Mouse (Mus musculus) spleen, postnatal 10 days (tissue): ENCODE data around the gene Lrrc8d.

Source experiments
- DNase-seq, 2 experiments: peaks; one replicate each; pipeline ENCODE4 v3.0.0; 2021 to 2022; ENCODE audit warnings: low spot score in 2 of 2

The Lrrc8d gene

GRCm38 (mm10) chr5:105764369-105764768, 64.6 kb downstream of the Lrrc8d start:
- no peak for DNase-seq

- DNase-seq: no peak
Observed at GRCm38 (mm10) chr5:105765386-105765785, 65.6 kb downstream of the Lrrc8d start.

- DNase-seq: no peak
Observed at GRCm38 (mm10) chr5:105776368-105776767, 76.6 kb downstream of the Lrrc8d start.

DNA sequence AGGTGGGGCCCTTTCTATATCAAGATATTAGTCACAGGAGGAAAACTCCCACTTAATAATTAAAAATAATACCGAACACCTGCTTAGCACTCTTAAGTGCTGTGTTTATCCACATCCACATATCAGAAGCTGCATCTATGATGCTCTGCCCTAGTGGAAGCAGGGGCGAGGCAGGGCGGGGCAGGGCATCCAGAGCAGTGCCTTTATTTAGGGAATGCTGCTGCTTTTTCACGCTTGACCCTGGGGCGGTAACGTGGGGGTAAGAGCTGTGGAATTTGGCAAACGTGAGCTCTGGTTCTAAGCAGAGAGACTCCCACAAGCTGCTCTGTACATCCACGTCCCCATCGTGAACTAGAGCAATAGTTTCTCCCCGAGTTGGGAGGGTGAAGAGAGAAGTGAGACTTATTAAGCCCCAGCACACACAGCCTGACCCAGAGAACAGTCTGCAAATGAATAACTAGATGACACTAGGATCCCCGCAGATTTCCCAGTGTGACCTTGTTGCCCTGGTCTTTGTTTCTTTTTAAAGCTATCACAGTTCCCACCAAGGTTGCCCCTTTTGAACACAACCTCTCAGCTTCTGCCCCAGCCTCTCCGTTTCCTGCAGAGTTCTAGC, 77.3 kb downstream of the Lrrc8d start:
- DNase-seq: no peak

GRCm38 (mm10) chr5:105777645-105778044, 77.9 kb downstream of the Lrrc8d start:
- DNase-seq: no peak

DNA sequence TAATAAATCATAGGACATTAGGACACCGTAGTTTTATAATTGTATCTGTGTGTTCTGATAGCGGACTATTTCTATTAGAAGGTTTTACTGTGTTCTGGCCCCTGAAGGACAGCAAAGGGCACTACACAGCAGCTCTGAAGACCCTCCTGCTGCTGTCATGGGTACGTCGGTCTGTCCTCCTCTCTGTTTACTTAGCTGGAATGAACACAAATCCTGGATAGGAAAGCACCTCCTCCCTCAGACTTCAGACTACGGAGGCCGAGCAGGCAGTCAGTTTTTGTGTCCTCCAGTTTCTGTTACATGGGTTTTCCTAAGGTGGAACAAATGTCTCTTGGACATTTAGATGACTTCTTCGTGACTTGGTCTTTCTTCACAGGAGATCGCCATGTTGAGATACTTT, 78.4 kb downstream of the Lrrc8d start:
- no peak for DNase-seq

DNA sequence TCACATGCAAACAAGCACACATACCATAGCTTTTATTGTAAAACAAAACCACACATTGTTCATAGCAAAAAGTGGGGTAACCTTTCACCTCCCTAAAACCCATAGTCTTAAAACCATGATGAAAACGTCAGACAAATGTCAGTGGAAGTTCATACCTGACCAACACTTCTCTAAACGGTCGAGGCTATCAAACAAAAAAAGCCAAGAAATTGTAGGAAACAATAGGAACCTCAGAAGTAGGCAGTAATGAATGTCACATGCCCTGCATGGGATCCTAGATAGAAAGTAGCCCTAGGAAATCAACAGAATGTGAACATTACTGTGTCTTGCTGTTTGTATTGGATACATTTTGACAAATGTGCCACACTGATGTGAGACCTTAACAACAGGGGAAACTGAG, 79.0 kb downstream of the Lrrc8d start:
- DNase-seq: no peak

DNA sequence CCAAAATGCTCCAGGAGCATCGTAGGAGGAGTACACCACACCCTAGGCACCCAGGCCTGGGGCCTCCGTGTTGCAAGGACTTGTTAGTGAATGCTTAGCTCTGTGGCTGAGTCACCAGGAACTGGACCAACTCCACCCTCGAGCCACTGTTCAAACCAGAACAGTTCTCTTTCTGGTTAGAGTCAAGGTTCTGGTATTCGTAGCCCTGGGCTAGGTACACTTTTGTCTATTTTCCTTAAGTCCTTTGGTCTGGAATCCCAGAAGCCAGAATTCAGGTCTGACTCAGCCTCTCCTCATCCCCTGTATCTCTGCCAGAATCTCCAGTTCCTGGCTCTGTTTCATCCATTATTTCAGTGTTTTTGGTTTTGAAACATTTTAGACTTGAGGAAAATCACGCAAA, 79.6 kb downstream of the Lrrc8d start:
- DNase-seq: no peak

- no peak for DNase-seq
Observed at GRCm38 (mm10) chr5:105783848-105784247, 84.1 kb downstream of the Lrrc8d start.

DNA sequence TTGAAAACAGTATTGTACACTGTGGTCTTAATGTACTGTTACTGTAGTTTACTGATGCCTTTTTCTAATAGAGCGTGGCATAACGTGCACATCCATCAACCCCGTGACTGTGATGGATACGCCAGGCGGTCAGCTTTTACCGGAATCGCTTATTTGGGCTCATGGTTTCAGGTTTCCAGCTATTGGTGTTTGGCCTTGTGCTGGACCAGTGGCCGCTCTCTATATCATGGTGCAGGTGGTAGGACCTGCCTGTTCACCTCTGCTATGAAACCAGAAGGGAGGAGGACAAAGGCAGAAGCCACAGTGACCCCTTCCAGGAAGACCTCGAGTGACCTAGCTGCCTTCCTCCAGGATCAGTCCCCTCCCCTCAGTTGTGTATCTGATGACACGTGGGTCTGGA, 85.0 kb downstream of the Lrrc8d start:
- DNase-seq: no peak

DNA sequence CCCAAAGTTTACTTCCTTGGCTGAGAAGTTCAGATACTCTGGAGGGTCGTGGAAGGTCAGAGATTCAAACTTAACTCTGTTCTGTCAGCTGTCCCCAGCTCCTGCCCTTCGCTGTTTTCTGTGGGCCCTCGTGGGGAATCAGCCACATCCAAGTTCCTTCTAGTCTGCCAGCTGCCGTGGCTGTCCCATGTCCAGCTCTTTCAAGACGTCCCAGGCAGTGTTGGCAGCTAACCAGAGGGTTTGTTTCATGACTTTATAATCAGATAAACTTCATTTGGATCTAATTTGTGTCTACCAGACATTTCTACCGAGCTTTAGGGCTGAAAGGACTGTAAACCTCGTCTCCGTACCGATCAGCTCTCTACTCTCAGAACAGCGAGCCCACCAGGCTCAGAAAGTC, 87.8 kb downstream of the Lrrc8d start:
- no peak for DNase-seq

GRCm38 (mm10) chr5:105789801-105790200, 90.0 kb downstream of the Lrrc8d start:
- no peak for DNase-seq

- DNase-seq: no peak
Observed at GRCm38 (mm10) chr5:105792331-105792801, 92.6 kb downstream of the Lrrc8d start.

GRCm38 (mm10) chr5:105792853-105793547, 93.2 kb downstream of the Lrrc8d start:
- DNase-seq: no peak

DNA sequence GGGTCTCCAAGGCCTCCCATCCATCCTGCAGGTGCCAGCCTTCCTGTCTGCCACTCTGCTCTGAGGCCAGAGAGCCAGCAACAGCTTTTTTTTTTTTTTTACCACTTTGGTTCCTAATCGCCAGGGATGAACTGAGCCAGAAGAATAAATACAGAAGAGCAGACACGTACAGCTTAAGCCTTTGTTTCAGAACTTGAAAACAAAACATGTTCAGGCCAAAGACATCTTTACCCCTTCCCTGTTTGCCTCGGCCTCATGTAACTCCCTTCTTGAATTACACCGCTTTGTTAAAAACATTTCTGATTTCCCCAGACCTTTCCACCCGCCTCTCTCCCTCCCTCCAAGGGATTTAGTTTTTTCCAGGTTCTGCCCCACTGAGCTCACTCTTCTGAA, 93.8 kb downstream of the Lrrc8d start:
- DNase-seq: no peak

DNA sequence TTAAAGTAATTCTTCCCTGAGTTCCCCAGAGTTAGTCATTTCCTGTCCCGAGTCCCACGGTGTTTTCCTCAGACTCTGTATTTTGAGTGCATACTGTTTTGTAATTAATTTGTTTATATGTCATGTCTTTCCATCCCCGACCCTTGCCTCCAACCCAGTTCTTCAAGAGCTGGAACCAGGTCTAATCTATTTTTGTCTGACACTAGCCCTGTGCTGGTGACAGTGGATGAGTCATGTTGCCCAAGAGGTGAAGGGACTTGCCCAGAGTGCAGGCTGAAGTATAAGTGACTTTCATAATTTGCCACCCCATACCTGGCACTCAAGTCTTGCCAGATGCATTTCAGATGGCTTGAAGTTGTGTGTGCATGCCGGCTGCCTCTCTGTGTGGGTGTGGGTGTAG, 98.7 kb downstream of the Lrrc8d start:
- no peak for DNase-seq

DNA sequence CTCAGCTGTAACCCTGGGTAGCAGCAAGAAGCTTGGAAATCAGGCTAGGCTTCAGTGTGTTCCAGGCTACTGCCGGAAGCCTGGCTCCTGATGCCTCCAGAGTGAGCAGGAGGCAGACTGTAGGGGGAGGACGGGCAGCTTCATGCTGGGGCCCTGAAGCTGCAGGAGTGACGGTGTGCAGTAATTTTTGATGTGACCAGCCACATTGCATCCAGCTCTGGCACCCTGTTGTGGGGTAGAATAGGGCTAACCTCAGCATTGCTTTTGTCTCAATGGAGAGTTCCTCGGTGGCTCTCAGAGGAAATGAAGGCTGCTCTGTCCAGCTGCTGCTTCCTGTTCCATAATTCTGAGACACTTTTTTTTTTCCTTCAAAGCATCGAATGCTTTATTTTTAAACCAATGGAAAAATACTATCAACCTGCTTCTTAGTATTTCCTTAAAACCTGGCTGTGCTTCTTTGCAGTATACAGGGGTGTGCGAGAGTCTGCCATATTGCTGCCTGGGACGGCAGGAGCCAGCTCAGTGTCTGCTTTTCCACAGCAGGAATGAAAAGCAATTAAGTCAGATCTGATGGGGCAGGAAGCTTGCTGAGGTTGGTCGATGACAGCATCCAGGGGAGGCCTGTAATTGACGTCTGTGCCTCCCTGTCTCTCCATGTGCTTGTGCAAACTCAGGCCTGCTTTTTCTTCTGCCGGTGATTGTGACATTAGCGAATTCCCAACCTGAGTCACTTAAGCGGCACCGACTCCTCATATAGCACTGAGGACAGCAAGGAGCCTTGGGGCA, 100.3 kb downstream of the Lrrc8d start:
- DNase-seq: no peak

GRCm38 (mm10) chr5:105801031-105801529, 101.3 kb downstream of the Lrrc8d start:
- no peak for DNase-seq

DNA sequence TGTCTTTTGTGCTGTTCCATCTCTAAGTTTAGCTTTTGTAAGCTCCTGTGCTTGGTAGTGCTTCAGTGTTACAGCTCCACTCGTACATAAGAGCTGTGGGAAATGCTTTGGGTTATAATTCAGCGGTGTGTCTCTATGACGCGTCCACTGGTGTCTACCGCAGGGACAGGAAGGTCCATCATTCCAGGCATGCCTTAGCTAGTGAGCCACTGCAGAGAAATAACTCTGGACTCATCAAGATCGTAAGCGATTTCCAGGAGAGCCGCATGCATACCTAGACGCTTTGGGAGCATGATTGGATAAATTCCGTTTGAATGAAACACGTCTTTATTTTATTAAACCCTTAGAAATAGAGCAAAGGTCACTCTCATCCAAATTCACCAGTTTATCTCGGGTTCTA, 106.2 kb downstream of the Lrrc8d start:
- DNase-seq: no peak

DNA sequence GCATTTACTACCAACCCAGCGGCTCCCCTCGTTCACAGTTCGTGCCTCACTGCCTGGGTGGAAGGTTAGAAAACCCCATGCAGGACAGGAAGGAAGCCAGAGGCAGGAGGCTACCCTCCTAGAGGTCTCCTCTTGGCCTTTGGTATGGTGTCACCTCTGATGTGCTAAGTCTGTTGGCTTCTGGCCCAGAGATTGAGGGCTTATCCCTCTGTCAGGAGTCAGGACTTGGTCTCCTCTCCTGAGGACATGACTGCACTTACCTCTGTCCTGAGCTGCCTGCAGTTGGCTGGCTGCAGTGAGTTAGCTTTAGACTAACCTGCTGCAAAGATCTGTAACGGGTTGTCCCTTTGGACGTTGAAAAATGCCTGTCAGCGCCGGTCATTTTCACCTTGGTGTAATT, 107.7 kb downstream of the Lrrc8d start:
- DNase-seq: no peak

DNA sequence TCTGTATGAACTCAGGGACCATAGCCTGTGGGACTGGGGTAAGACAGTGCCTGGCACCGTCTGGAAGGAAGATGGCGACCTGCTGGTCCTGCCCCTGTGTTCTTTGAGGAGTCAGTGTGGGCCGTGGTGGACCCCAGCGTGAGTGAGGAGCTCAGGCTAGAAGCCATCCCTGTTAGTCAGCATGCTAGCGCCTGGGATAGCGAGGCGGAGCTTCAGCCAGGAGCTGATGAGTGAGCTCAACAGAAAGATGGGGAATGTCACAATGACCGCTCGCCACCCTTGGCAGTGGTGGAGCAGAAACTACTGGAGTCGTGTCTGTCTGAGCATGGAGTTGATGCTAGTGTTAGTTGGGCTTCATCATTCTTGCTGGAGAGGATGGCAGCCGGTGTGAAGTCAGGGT, 109.3 kb downstream of the Lrrc8d start:
- DNase-seq: no peak

DNA sequence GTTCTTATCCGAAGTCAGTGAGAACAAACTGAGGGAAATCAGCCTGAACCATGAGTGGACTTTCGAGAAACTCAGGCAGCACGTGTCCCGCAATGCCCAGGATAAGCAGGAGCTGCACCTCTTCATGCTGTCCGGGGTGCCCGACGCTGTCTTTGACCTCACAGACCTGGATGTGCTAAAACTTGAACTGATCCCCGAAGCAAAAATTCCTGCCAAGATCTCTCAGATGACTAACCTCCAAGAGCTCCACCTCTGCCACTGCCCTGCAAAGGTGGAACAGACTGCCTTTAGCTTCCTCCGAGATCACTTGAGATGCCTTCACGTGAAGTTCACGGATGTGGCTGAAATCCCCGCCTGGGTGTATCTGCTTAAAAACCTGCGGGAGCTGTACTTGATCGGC, 113.3 kb downstream of the Lrrc8d start:
- DNase-seq: no peak

- no peak for DNase-seq
Observed at GRCm38 (mm10) chr5:105813974-105814373, 114.2 kb downstream of the Lrrc8d start.
